Mouse (Mus musculus): Measurements from ENCODE around the gene Tbkbp1.
"Not testable (repeated sequence)": the region's sequence is repeated elsewhere in the genome, so short reads cannot be mapped to it uniquely, and the experiment has no call there.

Tbkbp1 gene

GRCm38 (mm10) chr11:97151343-97151801 lies at the start of gene Tbkbp1:
Tbkbp1 (minus strand) TSS chr11:97151495.
- DNase-seq, result peak; percentile 54

- DNase-seq, result no peak
Measured at GRCm38 (mm10) chr11:97199519-97199918, 48.2 kb upstream of the Tbkbp1 start.

GRCm38 (mm10) chr11:97198601-97199000 lies 47.3 kb upstream of the Tbkbp1 start:
- DNase-seq, result peak; percentile 40

GRCm38 (mm10) chr11:97197021-97197420 lies 45.7 kb upstream of the Tbkbp1 start:
- no peak for DNase-seq

GRCm38 (mm10) chr11:97196541-97196940 lies 45.2 kb upstream of the Tbkbp1 start:
- peak; percentile 20 for DNase-seq

- no peak for DNase-seq
Measured at GRCm38 (mm10) chr11:97192621-97192951, 41.3 kb upstream of the Tbkbp1 start.

- no peak for DNase-seq
Measured at GRCm38 (mm10) chr11:97191915-97192620, 40.8 kb upstream of the Tbkbp1 start.

- no peak for DNase-seq
Measured at GRCm38 (mm10) chr11:97190992-97191391, 39.7 kb upstream of the Tbkbp1 start.

- DNase-seq, result not testable (repeated sequence)
Measured at GRCm38 (mm10) chr11:97189645-97190044, 38.4 kb upstream of the Tbkbp1 start.

GRCm38 (mm10) chr11:97189231-97189630 lies 37.9 kb upstream of the Tbkbp1 start:
- DNase-seq, result no peak

GRCm38 (mm10) chr11:97188643-97188955 lies 37.3 kb upstream of the Tbkbp1 start:
- no peak for DNase-seq

GRCm38 (mm10) chr11:97187764-97188642 lies 36.7 kb upstream of the Tbkbp1 start, which contains the start of gene Kpnb1:
Kpnb1 (minus strand) TSS chr11:97187881.
- DNase-seq, result peak; percentile 99

- peak; percentile 98 for DNase-seq
Measured at GRCm38 (mm10) chr11:97186947-97187763, 35.9 kb upstream of the Tbkbp1 start.

- DNase-seq, result no peak
Measured at GRCm38 (mm10) chr11:97185704-97186614, 34.7 kb upstream of the Tbkbp1 start.

- DNase-seq, result no peak
Measured at GRCm38 (mm10) chr11:97184875-97185274, 33.6 kb upstream of the Tbkbp1 start.

GRCm38 (mm10) chr11:97182446-97182845 lies 31.2 kb upstream of the Tbkbp1 start:
- DNase-seq, result no peak

- no peak for DNase-seq
Measured at GRCm38 (mm10) chr11:97181061-97181460, 29.8 kb upstream of the Tbkbp1 start.

GRCm38 (mm10) chr11:97178198-97178597 lies 26.9 kb upstream of the Tbkbp1 start:
- no peak for DNase-seq

- peak; percentile 64 for DNase-seq
Measured at GRCm38 (mm10) chr11:97176851-97177250, 25.6 kb upstream of the Tbkbp1 start.

GRCm38 (mm10) chr11:97175499-97175898 lies 24.2 kb upstream of the Tbkbp1 start:
- DNase-seq, result no peak

- no peak for DNase-seq
Measured at GRCm38 (mm10) chr11:97160341-97160740, 9.0 kb upstream of the Tbkbp1 start.

GRCm38 (mm10) chr11:97156999-97157398 lies 5.7 kb upstream of the Tbkbp1 start:
- DNase-seq, result no peak
